Mouse (Mus musculus) G1E (cell line): ENCODE data around the gene Nkd2.

Experiments used
- CTCF ChIP-seq: IDR thresholded peaks from 2 replicates; pipeline ENCODE4 v1.5.1; 2012; ENCODE audit warnings: low read depth, low read length, inconsistent platforms, mixed read lengths
- GATA1 ChIP-seq: IDR thresholded peaks from 2 replicates; pipeline ENCODE4 v1.6.1; 2012; ENCODE audit warnings: borderline replicate concordance, low read length, inconsistent platforms, mixed read lengths

DNA sequence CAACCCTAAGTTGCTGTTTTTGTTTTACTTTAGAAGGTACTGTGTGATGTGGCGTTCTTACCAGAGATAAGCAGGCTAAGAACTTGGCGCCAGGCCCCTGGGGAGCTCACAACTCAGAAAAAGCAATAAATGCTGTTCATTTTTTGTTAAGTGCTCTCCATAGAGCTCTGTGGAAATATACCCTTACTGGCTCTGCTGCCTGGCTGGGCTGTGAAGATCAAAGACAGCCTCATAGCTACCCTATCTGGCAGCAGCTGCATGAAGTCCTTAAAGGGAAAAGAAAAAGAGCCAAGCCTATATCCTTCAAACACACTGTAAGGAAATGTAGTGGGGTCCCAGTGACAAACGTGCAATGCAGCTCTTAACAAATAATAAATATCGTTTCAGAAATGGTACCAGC lies 11.6 kb downstream of the Nkd2 start:
- no peak for TF ChIP-seq CTCF
- no peak for TF ChIP-seq GATA1
